Mouse (Mus musculus) heart, adult 8-10 months (tissue): ENCODE data around the gene Dppa1. TPM values are rescaled to one million over a fixed set of nuclear protein-coding genes. Genes with fewer than 3 reads are reported as not detected.
"Not testable (repeated sequence)": the region's sequence is repeated elsewhere in the genome, so short reads cannot be mapped to it uniquely, and the experiment has no call there.

ENCODE experiments used
- DNase-seq: peaks from one replicate; pipeline ENCODE4 v3.0.0; 2022; ENCODE audit warnings: low spot score
- total RNA-seq, 4 experiments: library from RNA; stranded (reverse); gene quantifications; 2 replicates each; pipeline ENCODE4 v1.2.4; 2022

The Dppa1 gene
- not detected for total RNA-seq

DNA sequence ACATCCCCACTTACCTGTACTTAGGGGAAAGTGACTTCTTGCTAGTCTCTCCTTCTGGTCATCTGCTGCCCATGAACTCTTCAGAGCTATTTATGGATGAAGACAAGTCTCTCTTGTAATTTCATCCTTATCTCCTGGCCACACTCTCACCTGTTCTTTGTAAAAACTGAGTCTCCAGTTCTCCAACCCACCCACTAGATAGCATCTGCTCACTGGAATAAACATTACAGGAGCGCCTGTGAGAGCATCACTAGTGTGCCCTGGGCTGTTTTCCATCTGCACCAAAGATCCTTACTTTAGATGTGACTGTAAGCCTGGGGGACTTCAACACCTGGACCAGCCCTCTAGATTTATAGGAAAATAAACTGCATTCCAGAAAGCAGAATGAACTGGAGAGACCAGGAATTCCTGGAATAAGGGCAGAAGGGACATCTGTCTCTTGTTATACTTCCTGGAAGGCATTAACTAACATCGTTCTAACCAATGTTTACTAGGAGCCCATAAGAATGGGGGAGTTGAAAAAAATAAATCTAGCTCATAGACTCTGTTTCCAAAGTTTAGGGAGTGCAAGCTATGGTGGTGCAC, at the start of gene Dppa1:
Gene Dppa1 (minus strand): TSS at position 51 of the 585 bp plus-strand sequence.
- DNase-seq = no peak

DNA sequence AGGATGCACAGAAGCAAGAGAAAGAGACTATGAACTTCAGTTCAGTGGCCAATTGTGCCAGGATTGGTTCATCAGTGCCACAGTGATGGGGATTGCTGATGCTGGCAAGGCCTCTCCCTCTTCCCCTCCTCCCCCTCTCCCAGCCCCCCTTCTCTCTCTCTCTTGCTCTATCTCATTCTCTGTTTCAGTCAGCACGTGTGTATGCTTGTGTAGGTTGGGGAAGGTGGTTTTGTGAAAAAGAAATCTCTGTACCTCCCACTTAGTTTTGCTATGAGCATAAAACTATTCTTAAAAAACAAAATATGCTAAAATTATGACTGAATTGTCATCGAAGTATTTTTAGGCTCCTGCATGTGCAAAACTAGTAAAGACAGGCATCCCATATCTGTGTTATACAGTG, 38.9 kb upstream of the Dppa1 start:
- no peak for DNase-seq

GRCm38 (mm10) chr11:46667105-46667504, 38.0 kb upstream of the Dppa1 start:
- DNase-seq = no peak

DNA sequence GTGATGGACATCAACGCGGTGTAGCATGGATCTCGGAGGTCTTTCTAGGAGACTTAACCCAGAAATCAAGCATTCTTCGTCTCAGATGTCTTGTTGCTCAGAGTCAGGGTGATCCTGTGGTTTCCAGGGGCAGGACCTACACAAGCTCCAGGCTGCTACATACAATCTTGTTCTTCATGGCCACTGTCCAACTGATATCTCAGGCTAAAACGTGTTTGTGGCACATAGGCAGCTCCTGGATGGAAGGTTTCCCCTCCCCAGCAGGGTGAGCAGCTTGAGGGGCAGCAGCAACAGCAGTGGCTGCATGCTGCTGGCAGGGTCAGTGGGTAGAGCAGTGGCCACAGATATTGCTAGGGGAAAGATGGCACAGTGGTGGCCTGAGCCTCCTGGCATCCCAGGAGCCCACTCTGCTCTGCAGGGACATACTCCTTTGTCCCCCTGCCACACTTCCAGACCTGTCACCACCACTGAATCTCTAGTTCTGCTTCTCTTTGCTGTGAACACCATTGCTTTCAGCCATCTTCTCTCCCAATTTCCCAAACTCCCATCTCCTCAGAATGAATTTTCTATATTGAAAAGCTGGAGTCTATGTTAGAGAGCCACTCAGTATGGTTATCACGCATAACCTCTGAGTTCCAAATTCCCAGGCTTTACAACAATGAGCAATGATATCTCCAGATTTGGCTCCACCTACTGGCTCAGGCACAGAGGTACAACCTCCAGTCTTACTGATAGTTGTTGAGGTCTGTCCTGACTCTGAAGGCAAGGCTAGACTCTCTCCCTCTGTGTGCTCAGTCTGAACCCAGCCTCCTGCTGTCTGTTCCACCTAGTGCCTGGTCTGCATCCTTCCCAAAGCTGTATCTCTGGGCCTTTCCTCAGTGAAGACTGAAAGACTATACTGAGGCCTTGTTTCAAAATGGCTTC, 36.8 kb upstream of the Dppa1 start:
- no peak for DNase-seq

DNA sequence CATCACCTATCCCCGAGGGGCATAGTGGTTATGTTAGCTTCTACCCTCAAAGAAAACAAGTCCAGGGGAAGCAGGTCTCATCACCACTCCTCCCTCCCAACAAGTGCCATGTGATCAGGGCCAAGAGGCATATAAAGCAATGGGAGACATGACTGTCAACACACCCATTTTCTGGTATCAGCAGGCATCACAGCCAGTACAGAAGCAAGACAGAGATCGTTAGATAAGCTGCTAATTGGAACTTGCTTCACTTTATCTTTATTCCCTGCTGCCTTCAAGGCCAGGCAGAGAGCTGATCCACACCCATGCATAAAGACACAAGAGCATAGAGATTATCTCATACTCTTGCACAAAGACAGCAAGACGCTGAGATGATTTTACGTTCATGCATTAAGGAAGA, 34.2 kb upstream of the Dppa1 start:
- DNase-seq = no peak

DNA sequence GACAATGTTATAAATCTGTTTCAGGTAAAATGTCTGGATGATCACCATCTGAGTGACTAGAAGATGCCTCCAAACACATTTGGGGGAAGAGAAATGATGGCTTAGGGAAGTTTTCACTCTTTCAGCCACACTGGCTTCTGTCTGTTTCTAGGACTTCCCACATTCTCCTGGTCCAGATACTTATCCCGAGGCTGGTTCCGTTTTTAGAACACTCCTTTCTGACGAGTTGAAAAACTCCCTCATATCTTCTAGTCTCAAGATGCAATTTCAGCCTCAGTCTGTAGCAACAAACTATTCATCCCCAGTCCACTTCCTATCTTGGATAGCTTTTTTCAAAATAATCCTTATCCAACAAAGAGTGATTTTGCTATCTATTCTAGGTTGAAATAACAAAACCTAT, 23.4 kb upstream of the Dppa1 start:
- no peak for DNase-seq

GRCm38 (mm10) chr11:46649655-46650054, 20.6 kb upstream of the Dppa1 start:
- DNase-seq = not testable (repeated sequence)

- DNase-seq = no peak
Observed at GRCm38 (mm10) chr11:46644824-46645223, 15.8 kb upstream of the Dppa1 start.

- no peak for DNase-seq
Observed at GRCm38 (mm10) chr11:46636568-46636967, 7.5 kb upstream of the Dppa1 start.

- not testable (repeated sequence) for DNase-seq
Observed at GRCm38 (mm10) chr11:46635516-46635915, 6.5 kb upstream of the Dppa1 start.

- no peak for DNase-seq
Observed at GRCm38 (mm10) chr11:46631635-46632034, 2.6 kb upstream of the Dppa1 start.

GRCm38 (mm10) chr11:46620414-46621168, 8.5 kb downstream of the Dppa1 start:
- DNase-seq = no peak

DNA sequence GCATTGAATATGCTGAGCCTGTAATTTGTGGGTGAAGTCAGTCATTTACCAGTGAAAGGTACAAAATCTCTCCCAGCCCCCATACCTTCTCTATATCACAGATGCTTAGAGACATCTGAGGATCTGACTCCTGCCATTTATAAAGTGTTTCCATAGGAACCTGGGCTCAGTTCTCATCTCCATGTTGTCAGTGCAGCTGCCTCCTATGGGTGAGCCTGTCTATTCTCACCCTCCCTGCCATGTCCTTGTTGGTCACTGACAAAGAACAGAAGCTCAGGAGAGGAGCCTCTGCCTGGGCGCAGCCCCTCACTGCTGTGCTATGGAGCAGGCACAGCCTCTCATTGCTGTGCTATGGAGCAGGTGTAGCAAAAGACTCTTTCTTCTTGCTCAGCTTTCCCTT, 9.1 kb downstream of the Dppa1 start:
- DNase-seq = no peak

GRCm38 (mm10) chr11:46592416-46592815, 36.6 kb downstream of the Dppa1 start:
- no peak for DNase-seq

GRCm38 (mm10) chr11:46582741-46583140, 46.3 kb downstream of the Dppa1 start:
- no peak for DNase-seq

- no peak for DNase-seq
Observed at GRCm38 (mm10) chr11:46580428-46580827, 48.6 kb downstream of the Dppa1 start.

DNA sequence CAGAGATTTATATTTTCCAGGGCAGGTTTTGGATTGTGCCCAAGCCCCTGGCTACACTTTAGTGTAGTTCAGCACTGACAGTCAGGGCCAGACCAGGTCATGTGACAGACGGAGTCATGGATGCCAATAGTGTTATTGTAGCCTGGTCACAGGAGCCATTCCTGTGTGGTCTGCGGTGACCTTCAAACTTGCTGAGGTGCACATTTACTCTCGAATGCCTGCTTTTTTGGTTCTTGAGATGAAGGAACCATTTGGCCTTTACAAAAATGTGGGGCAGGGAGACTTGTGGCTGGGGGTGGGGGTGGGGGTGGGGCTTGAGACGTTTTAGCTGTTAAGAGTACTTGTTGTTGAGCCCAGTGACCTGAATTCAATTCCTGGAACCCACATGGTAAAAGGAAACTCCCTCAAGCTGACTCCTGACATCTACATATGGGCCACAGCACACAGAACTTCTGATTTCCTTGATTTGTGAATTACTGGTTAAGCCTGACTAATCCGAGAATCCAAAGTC, 50.2 kb downstream of the Dppa1 start:
- DNase-seq = no peak

GRCm38 (mm10) chr11:46571327-46571726, 57.7 kb downstream of the Dppa1 start, which contains the start of gene BC053393:
Gene BC053393 (plus strand): TSS chr11:46571536.
- DNase-seq = no peak

- DNase-seq = no peak
Observed at GRCm38 (mm10) chr11:46569107-46569506, 60.0 kb downstream of the Dppa1 start.

DNA sequence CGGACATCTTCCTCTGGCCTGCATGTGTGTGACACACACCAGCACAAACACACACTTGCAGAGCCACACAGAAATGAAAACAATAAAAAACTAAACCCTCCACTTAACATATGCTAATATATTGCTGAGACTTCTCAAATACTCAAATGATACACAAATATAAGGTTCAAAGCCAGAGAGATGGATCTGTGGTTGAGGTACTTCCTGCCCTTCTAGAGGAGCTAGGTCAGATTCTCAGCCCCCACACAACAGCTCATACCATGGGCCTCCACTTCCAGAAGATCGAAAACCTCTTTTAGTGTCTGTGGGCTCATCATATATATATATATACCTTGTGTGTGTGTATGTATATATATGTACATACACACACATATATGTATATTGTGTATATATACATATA, 63.1 kb downstream of the Dppa1 start:
- DNase-seq = no peak

GRCm38 (mm10) chr11:46564671-46565070, 64.4 kb downstream of the Dppa1 start:
- no peak for DNase-seq

DNA sequence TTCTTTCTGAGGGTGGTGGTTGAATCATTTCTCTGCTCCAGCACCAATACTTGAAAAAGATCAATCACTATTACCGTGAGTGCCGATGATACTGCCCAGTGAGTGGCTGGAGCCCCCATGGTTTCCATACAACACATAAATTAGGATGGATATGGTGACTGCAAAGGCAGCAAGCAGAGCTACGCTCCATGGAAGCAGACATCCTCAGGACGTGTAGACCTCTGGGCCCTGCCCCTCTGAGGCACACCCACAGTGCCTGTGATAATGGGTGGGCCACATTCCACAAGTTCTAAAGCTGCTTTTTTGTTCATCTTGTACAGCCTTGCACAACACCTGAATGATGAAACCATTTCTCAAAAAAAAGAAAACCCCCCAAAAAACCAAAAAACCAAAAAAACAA, 68.0 kb downstream of the Dppa1 start:
- no peak for DNase-seq
